Mouse (Mus musculus): ENCODE data around the gene Afap1l2. TPM values are rescaled to one million over a fixed set of nuclear protein-coding genes. Genes with fewer than 3 reads are reported as not detected.

Gene Afap1l2
- total and polyA plus RNA-seq, 2 experiments from 2014 or later, result 8.1 to 15.3 TPM

DNA sequence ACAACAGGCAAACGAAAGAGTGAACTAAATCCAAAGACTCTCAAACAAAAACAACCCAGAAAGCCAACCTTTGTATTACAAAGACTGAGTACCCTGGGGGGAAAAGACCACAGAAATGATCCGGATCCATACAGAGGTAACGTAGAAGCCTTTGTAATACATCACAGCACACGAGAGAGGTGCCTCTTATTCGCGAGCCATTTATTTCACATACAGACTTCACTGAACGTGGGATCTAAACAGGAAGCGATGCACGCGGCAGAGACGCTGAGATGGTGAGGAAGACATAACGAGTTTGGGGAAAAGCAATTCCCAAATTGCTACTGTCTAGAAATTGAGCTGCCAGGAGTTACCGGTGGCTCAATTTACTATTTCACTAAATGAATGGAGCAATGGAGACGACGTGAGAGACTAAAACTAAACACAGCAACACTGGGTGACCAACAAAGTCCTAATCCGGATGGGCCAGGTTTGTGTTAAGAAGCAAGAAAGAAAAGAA, 41.6 kb upstream of the Afap1l2 start:
- H3K4me2 ChIP-seq (ENCODE audit: low read depth, low read length, poor library complexity, severe bottlenecking), result no peak overlapping the region
- H3K9me3 ChIP-seq (ENCODE audit: low read length), result no peaks in the 10 kb centered on the region
- DNase-seq (ENCODE audit: low spot score), result peak; percentile 63
- peaks cover 8% of the 10 kb centered on the region for H3K36me3 ChIP-seq (ENCODE audit: insufficient read depth, low read length)
- H3K4me1 ChIP-seq (ENCODE audit: insufficient read depth, low read length), result no peaks in the 10 kb centered on the region
- no peak for TF ChIP-seq CTCF (IDR thresholded peaks at IDR 0.05)
- ATAC-seq (ENCODE audit: low FRiP score), result no peak
- H3K27ac ChIP-seq (ENCODE audit: low read depth, low read length), result no peak overlapping the region
- no peak overlapping the region for H3K9ac ChIP-seq (replicated peaks; ENCODE audit: low read length, poor library complexity, severe bottlenecking)
- no peaks in the 10 kb centered on the region for H3K27me3 ChIP-seq (ENCODE audit: insufficient read depth, low read length)
- H3K4me3 ChIP-seq (ENCODE audit: low read depth, low read length), result no peak overlapping the region
- 34% methylated on average over 16 of the region's 16 CpGs for WGBS

DNA sequence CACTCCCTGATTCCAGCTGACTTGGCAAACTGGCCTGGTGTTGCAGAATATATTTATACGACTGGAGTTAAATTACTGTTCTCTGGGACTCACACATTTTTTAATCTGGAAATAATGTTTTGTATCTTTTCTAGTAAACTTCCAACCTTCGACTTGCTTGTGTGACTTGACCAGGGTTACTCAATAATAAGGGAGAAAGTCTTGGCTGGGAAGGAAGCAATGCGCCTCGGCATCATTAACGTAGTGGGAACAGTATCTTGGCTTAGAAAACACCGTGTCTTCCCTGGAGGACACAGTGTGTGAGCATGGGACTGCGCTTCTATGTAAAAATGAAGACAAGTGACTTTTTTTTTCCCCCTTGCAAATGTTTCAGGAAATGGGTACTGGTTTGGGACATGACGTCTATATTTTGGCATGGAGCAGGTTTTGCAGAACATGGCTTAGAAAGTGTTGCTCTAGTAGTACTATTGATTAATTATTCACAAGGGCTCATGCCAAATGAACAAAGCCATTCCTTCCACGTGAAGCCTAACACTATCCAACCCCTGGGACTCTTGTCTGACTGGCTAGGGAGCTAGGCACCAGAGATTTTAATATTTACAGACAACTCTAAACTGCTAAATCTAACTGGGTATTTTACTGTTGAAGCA, 39.8 kb upstream of the Afap1l2 start:
- peaks cover 11% of the 10 kb centered on the region for H3K36me3 ChIP-seq (ENCODE audit: insufficient read depth, low read length)
- DNase-seq (ENCODE audit: low spot score), result no peak
- H3K4me2 ChIP-seq (ENCODE audit: low read depth, low read length, poor library complexity, severe bottlenecking), result no peak overlapping the region
- H3K4me3 ChIP-seq (ENCODE audit: low read depth, low read length), result no peak overlapping the region
- no peaks in the 10 kb centered on the region for H3K27me3 ChIP-seq (ENCODE audit: insufficient read depth, low read length)
- H3K9ac ChIP-seq (replicated peaks; ENCODE audit: low read length, poor library complexity, severe bottlenecking), result no peak overlapping the region
- no peak for TF ChIP-seq CTCF (IDR thresholded peaks at IDR 0.05)
- ATAC-seq (ENCODE audit: low FRiP score), result no peak
- WGBS, result 73% methylated on average over 9 of the region's 9 CpGs
- no peaks in the 10 kb centered on the region for H3K4me1 ChIP-seq (ENCODE audit: insufficient read depth, low read length)
- no peak overlapping the region for H3K27ac ChIP-seq (ENCODE audit: low read depth, low read length)
- H3K9me3 ChIP-seq (ENCODE audit: low read length), result no peaks in the 10 kb centered on the region

DNA sequence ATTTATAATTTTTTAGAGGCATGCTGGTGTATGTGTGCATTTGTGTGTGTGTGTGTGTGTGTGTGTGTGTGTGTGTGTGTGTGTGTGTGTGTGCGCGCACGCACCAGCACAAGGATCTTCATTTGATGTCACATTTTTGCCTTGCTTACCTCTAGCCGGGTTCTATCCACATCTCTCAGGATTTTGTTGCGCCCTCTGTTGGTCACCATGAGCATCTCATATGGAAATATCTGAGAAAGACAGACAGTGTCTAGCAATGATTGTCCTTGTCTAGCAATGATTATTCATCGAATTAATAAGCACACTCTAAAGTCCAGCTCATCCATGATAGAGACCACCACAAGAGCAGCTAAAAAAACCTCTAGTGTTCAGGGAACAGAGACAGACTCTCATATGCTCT, 31.2 kb upstream of the Afap1l2 start:
- H3K4me1 ChIP-seq (ENCODE audit: insufficient read depth, low read length), result no peaks in the 10 kb centered on the region
- H3K4me2 ChIP-seq (ENCODE audit: low read depth, low read length, poor library complexity, severe bottlenecking), result no peak overlapping the region
- DNase-seq (ENCODE audit: low spot score), result peak; percentile 63
- no peak for ATAC-seq (ENCODE audit: low FRiP score)
- peak; percentile 81 for TF ChIP-seq CTCF (IDR thresholded peaks at IDR 0.05)
- H3K4me3 ChIP-seq (ENCODE audit: low read depth, low read length), result no peak overlapping the region
- no peaks in the 10 kb centered on the region for H3K27me3 ChIP-seq (ENCODE audit: insufficient read depth, low read length)
- H3K9me3 ChIP-seq (ENCODE audit: low read length), result no peaks in the 10 kb centered on the region
- peaks cover 50% of the 10 kb centered on the region for H3K36me3 ChIP-seq (ENCODE audit: insufficient read depth, low read length)
- 63% methylated on average over 6 of the region's 6 CpGs for WGBS
- H3K27ac ChIP-seq (ENCODE audit: low read depth, low read length), result no peak overlapping the region
- H3K9ac ChIP-seq (replicated peaks; ENCODE audit: low read length, poor library complexity, severe bottlenecking), result no peak overlapping the region

GRCm38 (mm10) chr19:57036860-57037259, 28.8 kb upstream of the Afap1l2 start:
- no peak for TF ChIP-seq CTCF (IDR thresholded peaks at IDR 0.05)
- no peak overlapping the region for H3K4me3 ChIP-seq (ENCODE audit: low read depth, low read length)
- 0 out of 2 replicates have a peak overlapping the region, but pooled peaks have one; percentile 29 for H3K9ac ChIP-seq (replicated peaks; ENCODE audit: low read length, poor library complexity, severe bottlenecking)
- H3K36me3 ChIP-seq (ENCODE audit: insufficient read depth, low read length), result peaks cover 38% of the 10 kb centered on the region
- no peaks in the 10 kb centered on the region for H3K9me3 ChIP-seq (ENCODE audit: low read length)
- WGBS, result 78% methylated on average over 15 of the region's 15 CpGs
- no peaks in the 10 kb centered on the region for H3K4me1 ChIP-seq (ENCODE audit: insufficient read depth, low read length)
- no peak for ATAC-seq (ENCODE audit: low FRiP score)
- no peak overlapping the region for H3K27ac ChIP-seq (ENCODE audit: low read depth, low read length)
- H3K27me3 ChIP-seq (ENCODE audit: insufficient read depth, low read length), result no peaks in the 10 kb centered on the region
- no peak for DNase-seq (ENCODE audit: low spot score)
- no peak overlapping the region for H3K4me2 ChIP-seq (ENCODE audit: low read depth, low read length, poor library complexity, severe bottlenecking)

DNA sequence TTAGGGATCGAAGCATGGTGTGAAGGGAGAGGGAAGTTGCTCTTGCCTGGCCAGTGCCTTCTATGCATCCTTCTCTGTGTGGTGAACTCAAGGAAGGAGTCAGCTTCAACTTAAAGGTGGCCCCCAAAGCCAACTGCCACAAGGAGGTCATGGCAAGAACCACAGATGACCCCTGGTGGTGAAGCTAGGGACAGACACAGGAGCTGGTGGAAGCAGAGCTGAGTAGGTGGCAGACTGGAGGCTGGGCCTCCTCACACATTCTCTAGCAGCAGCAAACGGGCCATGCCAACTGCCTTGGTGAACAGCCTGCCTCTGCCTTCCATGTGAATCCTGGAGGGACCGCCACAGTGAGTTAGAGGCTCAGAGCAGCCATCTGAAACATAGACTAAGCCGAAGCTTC, 23.6 kb upstream of the Afap1l2 start:
- Histone ChIP-seq H3K27ac (ENCODE audit: low read depth, low read length) (no peak overlapping the region), H3K9ac (replicated peaks; ENCODE audit: low read length, poor library complexity, severe bottlenecking) (no peak overlapping the region), H3K4me1 (ENCODE audit: insufficient read depth, low read length) (no peaks in the 10 kb centered on the region), H3K27me3 (ENCODE audit: insufficient read depth, low read length) (no peaks in the 10 kb centered on the region), H3K4me2 (ENCODE audit: low read depth, low read length, poor library complexity, severe bottlenecking) (no peak overlapping the region), H3K36me3 (ENCODE audit: insufficient read depth, low read length) (peaks cover 8% of the 10 kb centered on the region), H3K9me3 (ENCODE audit: low read length) (peaks cover 5% of the 10 kb centered on the region), H3K4me3 (ENCODE audit: low read depth, low read length) (no peak overlapping the region)
- 72% methylated on average over 4 of the region's 4 CpGs for WGBS
- ATAC-seq (ENCODE audit: low FRiP score) (no peak), DNase-seq (ENCODE audit: low spot score) (peak; percentile 39)
- peak; percentile 77 for TF ChIP-seq CTCF (IDR thresholded peaks at IDR 0.05)

DNA sequence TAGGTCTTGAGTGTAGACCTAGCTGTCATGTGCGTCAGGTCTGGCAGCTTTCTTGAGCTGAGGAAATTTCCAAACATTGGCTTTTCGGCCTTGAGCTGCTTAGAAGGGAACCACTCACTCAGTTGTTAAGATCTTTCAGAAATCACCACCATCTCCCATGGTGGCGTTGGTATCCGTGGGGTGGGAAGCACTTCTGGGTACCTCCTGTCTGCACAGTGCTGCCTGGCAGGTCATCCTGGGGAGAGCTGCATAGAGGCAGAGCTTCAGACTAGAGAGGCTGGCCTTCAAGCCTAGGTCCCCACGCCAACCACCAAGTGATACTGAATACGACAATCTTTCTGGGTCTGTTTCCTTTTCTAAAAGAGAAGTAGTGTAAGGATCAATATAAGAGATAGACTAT, 21.4 kb upstream of the Afap1l2 start:
- ATAC-seq (ENCODE audit: low FRiP score) (no peak), DNase-seq (ENCODE audit: low spot score) (no peak)
- Histone ChIP-seq H3K36me3 (ENCODE audit: insufficient read depth, low read length) (no peaks in the 10 kb centered on the region; the same call in 1 of the 2 replicates), H3K9me3 (ENCODE audit: low read length) (peaks cover 6% of the 10 kb centered on the region), H3K9ac (replicated peaks; ENCODE audit: low read length, poor library complexity, severe bottlenecking) (no peak overlapping the region), H3K27ac (ENCODE audit: low read depth, low read length) (no peak overlapping the region), H3K27me3 (ENCODE audit: insufficient read depth, low read length) (no peaks in the 10 kb centered on the region), H3K4me3 (ENCODE audit: low read depth, low read length) (no peak overlapping the region), H3K4me1 (ENCODE audit: insufficient read depth, low read length) (no peaks in the 10 kb centered on the region), H3K4me2 (ENCODE audit: low read depth, low read length, poor library complexity, severe bottlenecking) (no peak overlapping the region)
- WGBS, result 95% methylated on average over 6 of the region's 6 CpGs
- TF ChIP-seq CTCF (IDR thresholded peaks at IDR 0.05), result no peak

Data from midbrain, postnatal 0 days (tissue).